Mouse (Mus musculus) liver, adult 2 months (tissue): ENCODE data around the gene Prkca.

ENCODE experiments used
- CTCF ChIP-seq: fragments of 200-500 bp; IDR thresholded peaks from 2 replicates; pipeline ENCODE4 v1.5.1; 2011; ENCODE audit warnings: low read depth, low read length, control low read depth
- POLR2A ChIP-seq: fragments of 200-500 bp; IDR thresholded peaks from 2 replicates; pipeline ENCODE4 v1.6.1; 2011; ENCODE audit warnings: low read length, control low read depth; ENCODE audit not compliant: insufficient read depth; ENCODE audit errors: extremely low read depth

GRCm38 (mm10) chr11:108221124-108221835, 122.4 kb downstream of the Prkca start:
- no peak for TF ChIP-seq CTCF
- TF ChIP-seq POLR2A: no peak
